Mouse (Mus musculus) stomach, embryonic 16.5 days (tissue): Measurements from ENCODE around the gene Dmbx1. TPM values are rescaled to one million over a fixed set of nuclear protein-coding genes. Genes with fewer than 3 reads are reported as not detected.

Source experiments
- ATAC-seq: fragments of 200-750 bp; cut with Nextera tagmentation; 2 replicates; pipeline ENCODE4 v1.8.0; 2017; ENCODE audit warnings: moderate number of reproducible peaks, moderate TSS enrichment; ENCODE audit not compliant: insufficient read depth, low FRiP score
- H3K27ac ChIP-seq: fragments of 300-500 bp; sonication (generic); 2 replicates; pipeline ENCODE4 v1.5.1; 2014; ENCODE audit warnings: low read length
- H3K27me3 ChIP-seq: fragments of 300-500 bp; sonication (generic); 2 replicates; pipeline ENCODE4 v1.6.1; 2014; ENCODE audit warnings: low read length, control low read depth, mixed read lengths; ENCODE audit not compliant: control insufficient read depth, insufficient read depth
- H3K36me3 ChIP-seq: fragments of 300-500 bp; sonication (generic); 2 replicates; pipeline ENCODE4 v1.6.1; 2014; ENCODE audit warnings: low read length; ENCODE audit not compliant: control insufficient read depth, insufficient read depth
- H3K4me1 ChIP-seq: fragments of 300-500 bp; sonication (generic); 2 replicates; pipeline ENCODE4 v1.6.1; 2014; ENCODE audit warnings: low read length, control low read depth, mixed read lengths; ENCODE audit not compliant: control insufficient read depth, insufficient read depth
- H3K4me2 ChIP-seq: fragments of 300-500 bp; sonication (generic); 2 replicates; pipeline ENCODE4 v1.6.1; 2014; ENCODE audit warnings: low read depth, low read length, mixed read lengths
- H3K4me3 ChIP-seq: fragments of 300-500 bp; sonication (generic); replicated peaks from 2 replicates; pipeline ENCODE4 v1.5.1; 2014; ENCODE audit warnings: mild to moderate bottlenecking, low read length
- H3K9ac ChIP-seq: fragments of 300-500 bp; sonication (generic); 2 replicates; pipeline ENCODE4 v1.6.1; 2014; ENCODE audit warnings: low read length
- H3K9me3 ChIP-seq: fragments of 300-500 bp; sonication (generic); replicated peaks from 2 replicates; pipeline ENCODE4 v1.6.1; 2016; ENCODE audit warnings: low read length, control low read depth; ENCODE audit not compliant: control insufficient read depth
- WGBS: fragments of 180-500 bp; shearing (Covaris S2); extraction: QIAGEN DNeasy Blood & Tissue Kit; methylation state at CpG from one replicate; pipeline ENCODE4 v1.1.7; 2014; 5-methylcytosine and 5-hydroxymethylcytosine counted together
- polyA plus RNA-seq: library from polyadenylated mRNA; unstranded; fragments of >200 nt; fragmentation: Nextera tagmentation; extraction: Ambion mirVana; gene quantifications from 2 replicates; pipeline ENCODE4 v1.2.1, GENCODE M21; 2015

Gene Dmbx1
- polyA plus RNA-seq: not detected in 2 replicates

DNA sequence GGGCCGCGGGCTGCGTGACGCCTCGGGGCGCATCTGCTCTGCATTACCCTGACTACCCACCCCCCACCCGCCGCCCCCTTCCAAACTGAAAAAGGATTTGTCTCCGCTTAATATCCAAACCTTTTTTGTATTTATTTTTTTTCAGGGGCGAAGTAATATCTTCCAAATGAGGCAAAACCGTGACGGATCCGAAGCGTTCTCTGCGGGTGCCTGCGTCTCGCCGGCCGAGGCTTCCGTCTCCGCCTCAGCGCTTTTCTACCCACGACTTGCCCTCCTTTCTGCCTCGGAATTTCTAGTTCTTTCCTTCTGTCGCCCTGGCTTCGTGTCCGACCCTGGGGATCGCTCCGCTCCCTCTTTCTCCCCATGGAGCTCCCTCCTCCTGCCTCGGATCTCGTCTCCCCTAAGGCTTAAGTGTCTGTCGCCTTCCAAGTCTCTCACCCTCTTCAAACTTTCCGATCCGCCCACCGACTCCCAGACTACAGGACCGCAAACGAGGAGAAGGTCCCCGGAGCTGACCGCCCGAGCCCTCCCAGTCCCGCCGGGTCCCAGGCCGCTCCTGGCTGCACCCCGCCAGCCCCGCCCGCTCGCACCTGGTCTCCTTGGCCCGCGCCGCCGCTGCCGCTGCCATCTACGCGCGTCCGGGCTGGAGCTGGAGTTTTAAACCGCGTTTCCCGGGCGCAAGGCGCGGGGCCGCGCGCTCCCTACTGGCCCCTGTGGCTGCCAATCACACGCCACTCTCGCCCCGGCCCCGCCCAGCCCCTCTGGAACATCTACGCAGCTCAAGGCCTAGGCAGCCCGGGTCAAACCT lies at the start of gene Dmbx1:
Dmbx1 (minus strand) TSS at position 632 of the 808 bp plus-strand sequence.
- no peak within 1 kb of the TSS for H3K9ac ChIP-seq
- H3K4me1 ChIP-seq: peaks cover 11% of the 10 kb centered on the region; the same call in 1 of the 2 replicates
- peaks cover 98% of the 10 kb centered on the region for H3K27me3 ChIP-seq
- H3K36me3 ChIP-seq: no peaks in the 10 kb centered on the region
- H3K27ac ChIP-seq: no peak within 1 kb of the TSS
- H3K4me3 ChIP-seq: peak within 1 kb of the TSS; percentile 37
- H3K4me2 ChIP-seq: peak within 1 kb of the TSS; percentile 55
- WGBS: under 1% methylated on average over 70 of the region's 71 CpGs
- H3K9me3 ChIP-seq: no peaks in the 10 kb centered on the region
- peak; percentile 44; the same call in 1 of the 2 replicates for ATAC-seq

GRCm38 (mm10) chr4:115989382-115989781 lies 49.7 kb upstream of the Dmbx1 start:
- no peak overlapping the region for H3K4me2 ChIP-seq
- H3K4me3 ChIP-seq: no peak overlapping the region
- no peak overlapping the region for H3K9ac ChIP-seq
- H3K27me3 ChIP-seq: no peaks in the 10 kb centered on the region
- H3K4me1 ChIP-seq: no peaks in the 10 kb centered on the region; the same call in 1 of the 2 replicates
- ATAC-seq: no peak
- H3K27ac ChIP-seq: no peak overlapping the region
- 70% methylated on average over 7 of the region's 7 CpGs for WGBS
- H3K36me3 ChIP-seq: no peaks in the 10 kb centered on the region
- peaks cover 5% of the 10 kb centered on the region for H3K9me3 ChIP-seq

DNA sequence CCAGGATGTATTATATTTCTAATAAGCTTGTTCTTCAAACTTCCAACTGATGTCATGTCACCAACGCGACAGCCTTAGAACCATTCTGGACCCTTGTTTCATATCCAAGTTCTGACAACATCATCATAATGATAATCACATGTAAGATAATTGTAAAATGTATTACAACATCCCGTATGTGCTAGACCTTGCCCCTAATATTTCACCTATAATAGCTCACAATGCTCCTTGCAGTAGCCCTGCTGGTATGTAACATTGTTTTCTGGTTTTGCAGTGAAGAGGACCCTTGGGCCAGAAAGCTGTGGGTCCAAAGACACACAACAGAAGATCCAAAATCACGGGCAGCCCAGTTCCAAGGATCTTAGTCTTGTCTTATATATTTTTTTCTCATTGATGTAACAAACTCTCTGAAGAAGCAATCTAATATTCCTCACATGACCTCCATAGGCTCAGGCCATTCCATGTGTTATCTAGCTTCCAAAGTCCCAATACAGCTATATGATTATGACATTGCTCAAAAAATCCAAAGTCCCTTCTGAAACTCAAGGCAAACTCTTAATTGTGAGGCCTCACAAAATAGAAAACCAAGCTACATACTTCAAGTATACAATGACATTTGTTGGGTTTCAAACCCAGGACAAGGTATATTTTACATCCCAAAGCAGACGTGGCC lies 48.3 kb upstream of the Dmbx1 start:
- Histone ChIP-seq H3K27me3 (no peaks in the 10 kb centered on the region), H3K4me2 (no peak overlapping the region), H3K9ac (no peak overlapping the region), H3K4me1 (no peaks in the 10 kb centered on the region; the same call in 1 of the 2 replicates), H3K4me3 (no peak overlapping the region), H3K27ac (no peak overlapping the region), H3K9me3 (peaks cover 5% of the 10 kb centered on the region), H3K36me3 (no peaks in the 10 kb centered on the region)
- 72% methylated on average over 5 of the region's 5 CpGs for WGBS
- no peak for ATAC-seq

- no peak overlapping the region for H3K27ac ChIP-seq
- ATAC-seq: no peak
These were observed 47.7 kb upstream of the Dmbx1 start for GRCm38 (mm10) chr4:115987436-115987835.

DNA sequence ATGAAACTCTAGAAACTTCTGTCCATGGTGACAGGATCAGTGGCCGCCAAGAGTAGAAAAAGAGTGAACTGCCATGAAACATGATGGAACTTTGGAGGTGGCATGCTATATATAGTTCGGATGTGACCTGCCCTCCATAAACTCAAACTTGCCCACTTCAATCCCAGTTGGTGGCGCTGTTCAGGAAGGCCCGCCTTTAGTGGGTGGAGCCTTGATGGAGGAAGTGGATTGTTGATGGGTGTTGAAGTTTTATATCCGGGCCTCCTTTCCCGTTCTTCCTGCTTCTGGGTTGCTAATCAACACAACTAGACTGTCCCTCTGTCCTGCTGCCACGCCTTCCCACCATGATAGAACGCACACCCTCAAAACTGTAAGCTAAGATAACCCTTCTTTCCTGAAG lies 45.2 kb upstream of the Dmbx1 start:
- H3K4me3 ChIP-seq: no peak overlapping the region
- peaks cover 16% of the 10 kb centered on the region for H3K27me3 ChIP-seq
- no peaks in the 10 kb centered on the region for H3K36me3 ChIP-seq
- no peaks in the 10 kb centered on the region for H3K9me3 ChIP-seq
- no peaks in the 10 kb centered on the region; the same call in 1 of the 2 replicates for H3K4me1 ChIP-seq
- 38% methylated on average over 8 of the region's 8 CpGs for WGBS
- no peak for ATAC-seq
- no peak overlapping the region for H3K4me2 ChIP-seq
- no peak overlapping the region for H3K9ac ChIP-seq
- no peak overlapping the region for H3K27ac ChIP-seq

More at GRCm38 (mm10) chr4:115987436-115987835, 47.7 kb upstream of the Dmbx1 start:
- 86% methylated on average over 1 of the region's 1 CpGs for WGBS
- Histone ChIP-seq H3K4me2 (no peak overlapping the region), H3K27me3 (no peaks in the 10 kb centered on the region), H3K4me3 (no peak overlapping the region), H3K9me3 (peaks cover 5% of the 10 kb centered on the region), H3K4me1 (no peaks in the 10 kb centered on the region; the same call in 1 of the 2 replicates), H3K36me3 (no peaks in the 10 kb centered on the region), H3K9ac (no peak overlapping the region)

- Histone ChIP-seq H3K9me3 (no peaks in the 10 kb centered on the region), H3K4me3 (no peak overlapping the region), H3K27ac (no peak overlapping the region), H3K4me1 (peaks cover 7% of the 10 kb centered on the region), H3K27me3 (peaks cover 25% of the 10 kb centered on the region), H3K4me2 (peak overlapping the region; percentile 19; the same call in 1 of the 2 replicates), H3K36me3 (no peaks in the 10 kb centered on the region), H3K9ac (no peak overlapping the region)
- ATAC-seq: no peak
- 2% methylated on average over 13 of the region's 13 CpGs for WGBS
These were observed 44.4 kb upstream of the Dmbx1 start for GRCm38 (mm10) chr4:115984111-115984510.

DNA sequence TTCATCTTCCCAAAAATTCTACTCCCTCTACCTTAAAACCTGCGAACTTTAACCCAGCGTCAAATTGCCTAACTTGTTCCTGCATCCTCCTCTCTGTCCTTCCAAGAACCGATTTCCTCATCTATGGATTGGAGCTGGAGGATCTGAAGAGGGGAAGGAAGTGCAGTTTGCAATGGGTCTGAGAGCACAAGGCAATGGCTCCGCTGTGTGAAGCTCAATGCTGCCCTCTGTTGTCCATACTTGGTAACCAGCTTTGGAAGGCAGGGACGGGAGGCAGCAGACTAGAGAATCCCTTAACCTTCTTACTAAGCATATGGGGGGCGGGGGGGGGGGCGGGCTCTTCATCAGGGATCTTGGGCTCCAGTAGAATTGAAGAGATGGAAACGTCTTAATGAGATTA lies 41.0 kb upstream of the Dmbx1 start:
- Histone ChIP-seq H3K9ac (no peak overlapping the region), H3K36me3 (no peaks in the 10 kb centered on the region), H3K4me2 (no peak overlapping the region), H3K4me3 (no peak overlapping the region), H3K9me3 (no peaks in the 10 kb centered on the region), H3K27ac (no peak overlapping the region), H3K27me3 (peaks cover 56% of the 10 kb centered on the region), H3K4me1 (peaks cover 7% of the 10 kb centered on the region)
- WGBS: under 1% methylated on average over 8 of the region's 8 CpGs
- ATAC-seq: no peak; the same call in 1 of the 2 replicates

GRCm38 (mm10) chr4:115979437-115979836 lies 39.7 kb upstream of the Dmbx1 start:
- Histone ChIP-seq H3K4me1 (peaks cover 7% of the 10 kb centered on the region; the same call in 1 of the 2 replicates), H3K4me3 (peak overlapping the region; percentile 32), H3K36me3 (no peaks in the 10 kb centered on the region), H3K9ac (peak overlapping the region; percentile 52), H3K4me2 (peak overlapping the region; percentile 50), H3K9me3 (no peaks in the 10 kb centered on the region), H3K27ac (no peak overlapping the region), H3K27me3 (peaks cover 63% of the 10 kb centered on the region)
- under 1% methylated on average over 35 of the region's 39 CpGs for WGBS
- ATAC-seq: no peak

GRCm38 (mm10) chr4:115978911-115979310 lies 39.2 kb upstream of the Dmbx1 start:
- H3K27me3 ChIP-seq: peaks cover 63% of the 10 kb centered on the region
- H3K9me3 ChIP-seq: no peaks in the 10 kb centered on the region
- H3K36me3 ChIP-seq: no peaks in the 10 kb centered on the region
- ATAC-seq: no peak
- peak overlapping the region; percentile 32; the same call in 1 of the 2 replicates for H3K4me3 ChIP-seq
- H3K27ac ChIP-seq: no peak overlapping the region
- whole genome bisulfite sequencing: 24% methylated on average over 4 of the region's 4 CpGs
- peaks cover 7% of the 10 kb centered on the region; the same call in 1 of the 2 replicates for H3K4me1 ChIP-seq
- H3K4me2 ChIP-seq: no peak overlapping the region
- H3K9ac ChIP-seq: no peak overlapping the region
